Mouse (Mus musculus) ES-E14 (cell line): ENCODE results near the gene Flywch1.

Experiments
- CHD2 ChIP-seq: IDR thresholded peaks from 2 replicates; pipeline ENCODE4 v1.6.1; 2014; ENCODE audit warnings: mild to moderate bottlenecking, low read depth, low read length, inconsistent platforms
- HCFC1 ChIP-seq: IDR thresholded peaks from 2 replicates; pipeline ENCODE4 v1.6.1; 2012; ENCODE audit warnings: low read length, inconsistent platforms, borderline replicate concordance; ENCODE audit not compliant: insufficient read depth
- MAFK ChIP-seq: IDR thresholded peaks from 2 replicates; pipeline ENCODE4 v1.6.1; 2014; ENCODE audit warnings: mild to moderate bottlenecking, low read depth, low read length, inconsistent platforms; ENCODE audit not compliant: insufficient read depth
- ZNF384 ChIP-seq: IDR thresholded peaks from 2 replicates; pipeline ENCODE4 v1.6.1; 2012; ENCODE audit warnings: low read depth, low read length, inconsistent platforms

GRCm38 (mm10) chr17:23786510-23786931 is 15.1 kb upstream of the Flywch1 start:
- TF ChIP-seq ZNF384, result no peak
- no peak for TF ChIP-seq HCFC1
- no peak for TF ChIP-seq CHD2
- TF ChIP-seq MAFK, result no peak
